Mouse (Mus musculus): ENCODE results near the gene Olfr1215. TPM values are rescaled to one million over a fixed set of nuclear protein-coding genes. Genes with fewer than 3 reads are reported as not detected.

Gene Olfr1215
- not detected for polyA plus RNA-seq (2014; fragmentation: Illumina TruSeq; extraction: RNeasy Lipid Tissue Mini Kit (QIAGEN cat#74804); ENCODE audit: low read depth, low replicate concordance)

DNA sequence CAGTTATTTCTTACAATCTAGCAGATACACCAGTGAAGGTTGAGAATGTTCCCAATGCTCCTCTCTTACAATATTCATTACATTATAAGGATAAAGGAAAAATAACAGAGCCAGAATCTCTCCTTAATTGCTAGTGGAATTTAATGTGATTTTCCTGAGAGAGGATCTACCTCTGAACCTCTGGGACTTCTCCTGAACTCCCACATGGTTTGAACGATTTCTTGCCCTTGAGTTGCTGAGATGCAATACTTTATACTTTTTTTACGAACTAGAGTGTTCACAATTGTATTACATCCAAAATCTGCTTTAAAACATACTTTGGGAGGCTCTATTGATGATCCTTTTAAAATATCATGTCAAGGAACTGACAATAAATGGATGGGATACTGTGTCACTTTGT is at the start of gene Olfr1215:
Gene Olfr1215, minus strand, starts transcription at position 101 of the 400 bp plus-strand sequence.

DNA sequence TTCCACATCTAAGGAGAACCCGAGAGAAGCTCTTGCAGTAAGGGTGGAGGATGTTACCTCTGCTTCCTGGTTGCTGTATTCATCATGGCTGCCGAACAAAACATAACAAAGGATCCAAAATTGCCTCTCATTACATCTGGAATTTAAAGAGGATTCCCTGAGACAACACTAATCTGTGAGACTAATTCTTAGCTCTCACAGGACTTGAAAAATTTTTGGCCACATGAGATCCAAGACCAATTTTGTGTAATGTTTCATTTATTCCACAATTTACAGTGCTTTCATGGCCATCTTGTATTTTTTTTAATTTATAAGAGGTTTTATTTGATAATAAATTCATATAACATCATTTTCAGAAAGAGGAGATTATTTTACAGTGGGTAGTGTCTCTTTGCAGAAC is 25.2 kb upstream of the Olfr1215 start, which contains the start of gene Olfr1217:
Gene Olfr1217, minus strand, starts transcription at position 101 of the 400 bp plus-strand sequence.

DNA sequence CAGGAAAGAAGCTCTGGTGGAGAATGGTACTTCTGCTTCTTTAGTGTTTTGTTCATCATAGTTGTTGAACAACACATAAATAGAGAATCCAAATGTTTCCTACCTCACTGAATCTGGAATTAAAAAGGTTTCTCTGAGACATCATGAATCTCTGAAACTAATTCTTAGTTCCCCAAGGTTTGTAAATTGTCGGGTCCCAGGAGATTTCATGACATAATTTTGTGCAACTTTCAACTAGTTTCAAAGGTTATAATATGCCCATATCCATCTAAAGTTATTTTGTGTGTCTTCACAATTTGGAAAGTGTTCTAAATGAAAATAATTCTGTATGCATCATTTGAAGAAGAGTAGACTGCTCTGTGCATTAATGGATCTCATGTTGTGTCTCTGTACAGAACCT is 11.5 kb upstream of the Olfr1215 start, which contains the start of gene Olfr1216:
Gene Olfr1216, minus strand, starts transcription at position 101 of the 400 bp plus-strand sequence.

DNA sequence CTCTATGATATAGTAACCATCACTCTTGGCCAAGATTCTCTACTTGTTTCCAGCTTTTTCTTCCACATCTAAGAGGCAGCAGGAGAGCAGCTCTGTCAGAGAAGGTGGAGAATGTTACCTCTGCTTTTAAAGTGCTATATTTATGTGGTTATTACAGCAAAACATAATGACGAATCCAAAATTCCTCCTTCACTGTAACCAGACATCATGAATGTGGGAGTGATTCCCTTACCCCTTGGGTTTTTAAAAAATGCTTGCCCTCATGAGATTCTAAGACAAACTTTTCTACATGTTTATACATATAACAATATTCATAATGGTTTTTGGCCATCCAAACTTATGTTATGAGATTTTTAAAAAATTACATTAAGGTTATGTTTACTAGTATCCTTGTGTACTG is 14.2 kb downstream of the Olfr1215 start, which contains the start of gene Olfr1214:
Gene Olfr1214, minus strand, starts transcription at position 101 of the 400 bp plus-strand sequence.

DNA sequence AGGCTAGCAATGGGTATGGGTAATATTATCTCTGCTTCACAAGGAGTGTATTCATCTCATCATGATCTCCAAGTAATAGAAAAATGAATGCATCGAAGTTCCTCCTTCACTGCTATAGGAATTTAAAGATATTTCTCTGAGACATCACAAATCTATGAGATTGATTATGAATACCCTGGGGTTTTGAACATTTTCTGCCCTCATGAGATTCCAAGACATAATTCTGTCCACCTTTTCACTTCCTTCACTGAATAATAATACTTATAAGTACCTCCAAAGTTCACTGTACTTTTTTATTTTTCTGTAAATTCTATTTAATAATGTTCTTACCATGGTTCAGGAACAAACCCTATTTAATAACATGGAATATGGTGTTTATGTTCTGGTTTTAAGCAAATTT is 26.6 kb downstream of the Olfr1215 start, which contains the start of gene Gm13762:
Gene Gm13762, minus strand, starts transcription at position 101 of the 400 bp plus-strand sequence.

DNA sequence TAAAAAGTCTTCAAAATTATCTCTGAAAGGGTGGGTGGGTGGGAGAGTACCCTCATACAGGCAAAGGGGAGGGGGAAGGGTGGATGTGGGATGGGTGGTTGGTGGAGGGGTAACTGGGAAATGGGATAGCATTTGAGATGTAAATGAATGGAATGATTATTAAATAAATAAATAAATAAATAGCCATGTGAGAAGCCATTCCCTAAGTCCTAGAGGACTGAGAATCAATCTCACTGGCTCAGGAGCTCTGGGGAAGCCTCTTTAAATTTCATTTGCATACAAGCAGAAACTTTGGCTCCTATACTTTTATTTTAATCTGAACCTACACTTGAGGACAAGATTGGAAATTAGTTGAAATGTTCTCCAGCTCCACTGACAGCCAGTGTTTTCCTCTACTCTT is 53.1 kb downstream of the Olfr1215 start, which contains the start of gene Olfr1212:
Gene Olfr1212, plus strand, starts transcription at position 301 of the 400 bp plus-strand sequence.

Other genes starting within 250 kb of the Olfr1215 start
- gene Olfr1199, start 246.5 kb downstream of the Olfr1215 start, polyA plus RNA-seq (2014; fragmentation: Illumina TruSeq; extraction: RNeasy Lipid Tissue Mini Kit (QIAGEN cat#74804); ENCODE audit: low read depth, low replicate concordance): not detected
- not detected for gene Olfr1200, start 236.5 kb downstream of the Olfr1215 start, polyA plus RNA-seq (2014; fragmentation: Illumina TruSeq; extraction: RNeasy Lipid Tissue Mini Kit (QIAGEN cat#74804); ENCODE audit: low read depth, low replicate concordance)
- gene Olfr1201, start 213.9 kb downstream of the Olfr1215 start, polyA plus RNA-seq (2014; fragmentation: Illumina TruSeq; extraction: RNeasy Lipid Tissue Mini Kit (QIAGEN cat#74804); ENCODE audit: low read depth, low replicate concordance): not detected
- not detected for gene Olfr1202, start 192.5 kb downstream of the Olfr1215 start, polyA plus RNA-seq (2014; fragmentation: Illumina TruSeq; extraction: RNeasy Lipid Tissue Mini Kit (QIAGEN cat#74804); ENCODE audit: low read depth, low replicate concordance)
- gene Olfr1205, start 177.2 kb downstream of the Olfr1215 start, polyA plus RNA-seq (2014; fragmentation: Illumina TruSeq; extraction: RNeasy Lipid Tissue Mini Kit (QIAGEN cat#74804); ENCODE audit: low read depth, low replicate concordance): not detected
- not detected for gene Olfr1204, start 157.7 kb downstream of the Olfr1215 start, polyA plus RNA-seq (2014; fragmentation: Illumina TruSeq; extraction: RNeasy Lipid Tissue Mini Kit (QIAGEN cat#74804); ENCODE audit: low read depth, low replicate concordance)
- gene Olfr1206, start 143.7 kb downstream of the Olfr1215 start, polyA plus RNA-seq (2014; fragmentation: Illumina TruSeq; extraction: RNeasy Lipid Tissue Mini Kit (QIAGEN cat#74804); ENCODE audit: low read depth, low replicate concordance): not detected
- not detected for gene Olfr1208, start 104.7 kb downstream of the Olfr1215 start, polyA plus RNA-seq (2014; fragmentation: Illumina TruSeq; extraction: RNeasy Lipid Tissue Mini Kit (QIAGEN cat#74804); ENCODE audit: low read depth, low replicate concordance)
- not detected for gene Olfr1209, start 91.8 kb downstream of the Olfr1215 start, polyA plus RNA-seq (2014; fragmentation: Illumina TruSeq; extraction: RNeasy Lipid Tissue Mini Kit (QIAGEN cat#74804); ENCODE audit: low read depth, low replicate concordance)
- gene Olfr1211, start 68.9 kb downstream of the Olfr1215 start, polyA plus RNA-seq (2014; fragmentation: Illumina TruSeq; extraction: RNeasy Lipid Tissue Mini Kit (QIAGEN cat#74804); ENCODE audit: low read depth, low replicate concordance): not detected
- not detected for gene Olfr1212, start 53.0 kb downstream of the Olfr1215 start, polyA plus RNA-seq (2014; fragmentation: Illumina TruSeq; extraction: RNeasy Lipid Tissue Mini Kit (QIAGEN cat#74804); ENCODE audit: low read depth, low replicate concordance)
- gene Gm13762, start 26.7 kb downstream of the Olfr1215 start, polyA plus RNA-seq (2014; fragmentation: Illumina TruSeq; extraction: RNeasy Lipid Tissue Mini Kit (QIAGEN cat#74804); ENCODE audit: low read depth, low replicate concordance): not detected
- gene Olfr1214, start 14.3 kb downstream of the Olfr1215 start, polyA plus RNA-seq (2014; fragmentation: Illumina TruSeq; extraction: RNeasy Lipid Tissue Mini Kit (QIAGEN cat#74804); ENCODE audit: low read depth, low replicate concordance): not detected
- not detected for gene Olfr1216, start 11.4 kb upstream of the Olfr1215 start, polyA plus RNA-seq (2014; fragmentation: Illumina TruSeq; extraction: RNeasy Lipid Tissue Mini Kit (QIAGEN cat#74804); ENCODE audit: low read depth, low replicate concordance)
- not detected for gene Olfr1217, start 25.1 kb upstream of the Olfr1215 start, polyA plus RNA-seq (2014; fragmentation: Illumina TruSeq; extraction: RNeasy Lipid Tissue Mini Kit (QIAGEN cat#74804); ENCODE audit: low read depth, low replicate concordance)
- not detected for gene Olfr1218, start 54.2 kb upstream of the Olfr1215 start, polyA plus RNA-seq (2014; fragmentation: Illumina TruSeq; extraction: RNeasy Lipid Tissue Mini Kit (QIAGEN cat#74804); ENCODE audit: low read depth, low replicate concordance)
- gene Olfr1219, start 76.5 kb upstream of the Olfr1215 start, polyA plus RNA-seq (2014; fragmentation: Illumina TruSeq; extraction: RNeasy Lipid Tissue Mini Kit (QIAGEN cat#74804); ENCODE audit: low read depth, low replicate concordance): not detected
- not detected for gene Olfr1220, start 99.9 kb upstream of the Olfr1215 start, polyA plus RNA-seq (2014; fragmentation: Illumina TruSeq; extraction: RNeasy Lipid Tissue Mini Kit (QIAGEN cat#74804); ENCODE audit: low read depth, low replicate concordance)
- gene Olfr1221, start 110.3 kb upstream of the Olfr1215 start, polyA plus RNA-seq (2014; fragmentation: Illumina TruSeq; extraction: RNeasy Lipid Tissue Mini Kit (QIAGEN cat#74804); ENCODE audit: low read depth, low replicate concordance): not detected
- not detected for gene Olfr1222, start 126.1 kb upstream of the Olfr1215 start, polyA plus RNA-seq (2014; fragmentation: Illumina TruSeq; extraction: RNeasy Lipid Tissue Mini Kit (QIAGEN cat#74804); ENCODE audit: low read depth, low replicate concordance)
- not detected for gene Olfr1223, start 144.6 kb upstream of the Olfr1215 start, polyA plus RNA-seq (2014; fragmentation: Illumina TruSeq; extraction: RNeasy Lipid Tissue Mini Kit (QIAGEN cat#74804); ENCODE audit: low read depth, low replicate concordance)
- not detected for gene Olfr1224-ps1, start 157.1 kb upstream of the Olfr1215 start, polyA plus RNA-seq (2014; fragmentation: Illumina TruSeq; extraction: RNeasy Lipid Tissue Mini Kit (QIAGEN cat#74804); ENCODE audit: low read depth, low replicate concordance)
- not detected for gene Olfr1225, start 167.7 kb upstream of the Olfr1215 start, polyA plus RNA-seq (2014; fragmentation: Illumina TruSeq; extraction: RNeasy Lipid Tissue Mini Kit (QIAGEN cat#74804); ENCODE audit: low read depth, low replicate concordance)
- 0.09 TPM for gene Olfr1226, start 193.1 kb upstream of the Olfr1215 start, polyA plus RNA-seq (2014; fragmentation: Illumina TruSeq; extraction: RNeasy Lipid Tissue Mini Kit (QIAGEN cat#74804); ENCODE audit: low read depth, low replicate concordance)
- not detected for gene Olfr1228, start 247.1 kb upstream of the Olfr1215 start, polyA plus RNA-seq (2014; fragmentation: Illumina TruSeq; extraction: RNeasy Lipid Tissue Mini Kit (QIAGEN cat#74804); ENCODE audit: low read depth, low replicate concordance)

Measured in sigmoid colon, adult 10 weeks (tissue).